ENCODE assay signal across 27 mouse cellular contexts in the genomic region with DNA sequence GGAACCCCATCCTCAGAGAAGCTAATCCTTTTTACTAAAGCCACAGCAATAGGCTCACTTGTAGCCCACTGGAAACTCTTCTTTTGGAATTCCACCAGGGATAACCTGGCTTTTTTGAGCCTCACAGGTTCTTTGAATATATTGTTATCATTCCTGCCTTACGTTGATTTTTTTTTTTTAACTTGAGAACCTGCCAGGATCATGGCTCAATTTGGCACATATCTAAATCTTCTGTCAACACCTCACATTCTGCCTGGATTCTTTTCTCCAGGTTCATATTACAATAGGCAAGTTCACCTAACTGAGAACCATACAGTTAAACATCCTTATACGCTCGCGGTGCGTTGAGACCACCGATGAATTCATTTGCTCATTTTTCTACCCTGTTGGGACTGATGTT.
"Had no signal": no experiment of that assay in that cellular context is flagged by ENCODE, and none has a peak within 500 bp of the region (broad histone marks: within the 10 kb centered on the region; RNA-seq: fewer than 3 reads in every experiment).

No protein-coding gene starts in this region.

- ATAC-seq: hindbrain, embryonic 16.5 days; inflammation-experienced regulatory T-cells, adult 6 months; intestine, embryonic 15.5 days; intestine, postnatal 0 days had no signal

- H3K9me3 ChIP-seq: heart, embryonic 13.5 days; hindbrain, embryonic 10.5 days; hindbrain, embryonic 12.5 days; intestine, embryonic 15.5 days; limb, embryonic 10.5 days; limb, embryonic 12.5 days; liver, embryonic 13.5 days had no signal

- H3K4me1 ChIP-seq: hindbrain, embryonic 10.5 days; hindbrain, embryonic 12.5 days; intestine, embryonic 15.5 days; liver, embryonic 13.5 days had no signal

- H3K36me3 ChIP-seq: heart, embryonic 13.5 days; hindbrain, embryonic 10.5 days; hindbrain, embryonic 12.5 days; intestine, embryonic 15.5 days; limb, embryonic 10.5 days; liver, embryonic 13.5 days had no signal

- H3K9ac ChIP-seq: heart, embryonic 13.5 days; hindbrain, embryonic 12.5 days; hindbrain, embryonic 14.5 days; intestine, embryonic 15.5 days; limb, embryonic 12.5 days; liver, embryonic 13.5 days had no signal

- H3K27me3 ChIP-seq: heart, embryonic 13.5 days; hindbrain, embryonic 12.5 days; intestine, embryonic 15.5 days; limb, embryonic 12.5 days; liver, embryonic 13.5 days had no signal

- H3K4me2 ChIP-seq: heart, embryonic 11.5 days; heart, embryonic 13.5 days; hindbrain, embryonic 12.5 days; hindbrain, embryonic 14.5 days; intestine, embryonic 15.5 days; limb, embryonic 12.5 days; liver, embryonic 11.5 days; liver, embryonic 13.5 days had no signal

- H3K27ac ChIP-seq: gastrocnemius, adult 2 months; heart, embryonic 13.5 days; hindbrain, embryonic 10.5 days; hindbrain, embryonic 12.5 days; hindbrain, embryonic 14.5 days; intestine, embryonic 15.5 days; layer of hippocampus, adult 2 months; left cerebral cortex, adult 2 months; limb, embryonic 10.5 days; limb, embryonic 12.5 days; liver, embryonic 13.5 days had no signal

- H3K4me3 ChIP-seq: gastrocnemius, adult 2 months; heart, embryonic 13.5 days; hindbrain, embryonic 10.5 days; hindbrain, embryonic 12.5 days; intestine, embryonic 15.5 days; layer of hippocampus, adult 2 months; left cerebral cortex, adult 2 months; limb, embryonic 10.5 days; limb, embryonic 12.5 days; liver, embryonic 13.5 days had no signal

- DNase-seq: gastrocnemius, adult 2 months; gastrocnemius, postnatal 10 days; gastrocnemius, postnatal 25 days; heart, adult 18-20 months; heart, postnatal 10 days; heart, postnatal 4 days; kidney, adult 18-20 months; kidney, adult 8-10 months; kidney, postnatal 10 days; kidney, postnatal 25 days; kidney, postnatal 4 days; liver; liver, embryonic 13.5 days had no signal
